ENCODE assay signal across 8 mouse cellular contexts in the genomic region with DNA sequence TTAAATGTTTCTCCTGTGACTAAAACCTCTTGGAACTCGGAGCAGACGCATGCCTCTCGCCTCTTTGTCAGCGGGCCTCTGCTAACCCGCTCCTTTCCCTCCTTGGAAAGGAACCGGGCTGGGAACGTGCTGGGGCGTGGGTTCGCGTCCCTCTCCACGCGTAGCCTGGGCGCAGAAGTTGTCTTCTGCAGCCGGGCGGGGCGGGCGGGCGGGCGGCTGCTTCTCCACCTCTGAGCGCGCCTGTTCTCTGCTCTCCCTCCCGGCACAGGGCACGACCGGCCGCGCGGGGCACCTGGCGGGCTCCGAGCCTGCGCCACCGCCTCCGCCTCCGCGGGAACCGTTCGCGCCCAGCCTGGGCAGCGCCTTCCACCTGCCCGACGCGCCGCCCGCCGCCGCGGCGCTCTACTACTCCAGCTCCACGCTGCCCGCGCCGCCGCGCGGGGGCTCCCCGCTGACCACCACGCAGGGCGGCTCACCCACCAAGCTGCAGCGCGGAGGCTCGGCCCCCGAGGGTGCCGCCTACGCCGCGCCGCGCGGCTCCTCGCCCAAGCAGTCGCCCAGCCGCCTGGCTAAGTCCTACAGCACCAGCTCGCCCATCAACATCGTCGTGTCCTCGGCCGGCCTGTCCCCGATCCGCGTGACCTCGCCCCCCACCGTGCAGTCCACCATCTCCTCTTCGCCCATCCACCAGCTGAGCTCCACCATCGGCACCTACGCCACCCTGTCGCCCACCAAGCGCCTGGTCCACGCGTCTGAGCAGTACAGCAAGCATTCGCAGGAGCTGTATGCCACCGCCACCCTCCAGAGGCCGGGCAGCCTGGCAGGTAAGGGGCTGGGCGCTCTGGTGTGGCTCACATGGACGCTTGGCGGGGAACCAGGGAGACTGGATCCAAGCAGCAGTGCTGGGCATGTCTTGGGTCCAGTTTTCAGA.
A peak's percentile ranks its signal among the peaks of the same experiment; 100 is the strongest.
DNase-seq lines count a peak whose midpoint lies in the region; ATAC-seq and TF ChIP-seq lines count a peak whose summit lies in the region.

No protein-coding gene starts in this region.

- H3K4me1 ChIP-seq in forebrain, postnatal 0 days (ENCODE audit: insufficient read depth): 0 out of 2 replicates have a peak, but pooled peaks cover 3% of the 10 kb centered on the region

- H3K9ac ChIP-seq in forebrain, postnatal 0 days: peak overlapping the region; percentile 74

- WGBS in forebrain, postnatal 0 days: 3% methylated on average over 86 of the region's 94 CpGs

- peak in 1 of 2 experiments; percentile 17 for DNase-seq in layer of hippocampus, adult 2 months (ENCODE audit: low spot score in 2 of 2)
- DNase-seq in layer of hippocampus, postnatal 14 days (ENCODE audit: low spot score in 2 of 2): no peak
- DNase-seq in cerebellum, adult 18-20 months: peak; percentile 69 to 74
- peak; percentile 31 for DNase-seq in forebrain, postnatal 0 days
- DNase-seq in layer of hippocampus, postnatal 25 days (ENCODE audit: extremely low spot score in 1 of 2, low spot score in 1 of 2): peak; percentile 22 to 40
- DNase-seq in lung, postnatal 4 days: peak; percentile 35 to 50
- DNase-seq in right cerebral cortex, postnatal 14 days: peak; percentile 40

- TF ChIP-seq CTCF in layer of hippocampus, adult 2 months (conservative IDR thresholded peaks at IDR 0.05): 0 out of 2 replicates have a peak, but pooled peaks have one; percentile 5
- TF ChIP-seq CTCF in forebrain, postnatal 0 days (IDR thresholded peaks at IDR 0.05; ENCODE audit: low read depth): no peak; the same call in 1 of the 2 replicates

- peak; percentile 69 for ATAC-seq in forebrain, postnatal 0 days
- ATAC-seq in activated CD4-positive, CD25-positive, alpha-beta regulatory T cell, adult 4 months: no peak

- no peaks in the 10 kb centered on the region for H3K9me3 ChIP-seq in forebrain, postnatal 0 days (ENCODE audit: low read length)

- peak overlapping the region; percentile 85 for H3K27ac ChIP-seq in layer of hippocampus, adult 2 months
- H3K27ac ChIP-seq in forebrain, postnatal 0 days (ENCODE audit: low read depth, low read length): no peak overlapping the region

- peak overlapping the region; percentile 97 for H3K4me2 ChIP-seq in forebrain, postnatal 0 days (ENCODE audit: low read depth)

- no peaks in the 10 kb centered on the region for H3K27me3 ChIP-seq in forebrain, postnatal 0 days (ENCODE audit: insufficient read depth, low read length)

- H3K4me3 ChIP-seq in layer of hippocampus, adult 2 months: peak overlapping the region; percentile 60
- peak overlapping the region; percentile 54 for H3K4me3 ChIP-seq in forebrain, postnatal 0 days (ENCODE audit: low read depth, low read length)

- no peaks in the 10 kb centered on the region for H3K36me3 ChIP-seq in forebrain, postnatal 0 days (ENCODE audit: insufficient read depth)

Comparison
In these comparisons a context has a peak if more than half of its experiments do, and no peak if none do; other contexts are left out.
1. DNase-seq: peak in cerebellum, adult 18-20 months (2 of 2), forebrain, postnatal 0 days (single experiment), layer of hippocampus, postnatal 25 days (2 of 2), lung, postnatal 4 days (2 of 2) and right cerebral cortex, postnatal 14 days (single experiment); none in layer of hippocampus, postnatal 14 days (0 of 2).